Mouse (Mus musculus): ENCODE measurements around the gene Olfr629.

DNA sequence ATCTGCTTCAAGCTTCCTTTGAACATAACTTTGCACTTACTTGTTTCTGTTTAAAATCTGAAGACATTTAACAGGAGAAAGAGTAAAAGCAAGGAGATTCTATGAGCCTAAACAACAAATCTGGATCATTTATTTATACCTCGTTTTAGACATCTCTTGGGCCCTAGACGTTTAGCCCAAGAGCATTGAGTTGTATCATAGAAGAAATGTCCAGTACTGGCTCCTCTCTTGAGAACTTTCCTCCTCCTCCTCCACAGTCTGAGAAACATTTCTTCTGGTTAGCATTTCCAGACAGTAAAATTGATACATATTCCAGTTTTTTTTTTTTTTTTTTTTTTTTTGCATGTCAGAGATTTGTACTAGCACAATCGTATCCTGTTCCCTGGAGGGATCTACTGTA, 47.0 kb upstream of the Olfr629 start, which contains the start of gene Olfr67:
- TF ChIP-seq EP300 (IDR thresholded peaks at IDR 0.05) = no peak
- no peak for TF ChIP-seq CTCF (IDR thresholded peaks at IDR 0.05)
